Mouse (Mus musculus): Measurements from ENCODE around the gene Kcnk16. TPM values are rescaled to one million over a fixed set of nuclear protein-coding genes. Genes with fewer than 3 reads are reported as not detected.

Kcnk16 gene
- polyA plus RNA-seq (2014; fragmentation: Illumina TruSeq; extraction: RNeasy Lipid Tissue Mini Kit (QIAGEN cat#74804); ENCODE audit: low read depth, low replicate concordance), result not detected

DNA sequence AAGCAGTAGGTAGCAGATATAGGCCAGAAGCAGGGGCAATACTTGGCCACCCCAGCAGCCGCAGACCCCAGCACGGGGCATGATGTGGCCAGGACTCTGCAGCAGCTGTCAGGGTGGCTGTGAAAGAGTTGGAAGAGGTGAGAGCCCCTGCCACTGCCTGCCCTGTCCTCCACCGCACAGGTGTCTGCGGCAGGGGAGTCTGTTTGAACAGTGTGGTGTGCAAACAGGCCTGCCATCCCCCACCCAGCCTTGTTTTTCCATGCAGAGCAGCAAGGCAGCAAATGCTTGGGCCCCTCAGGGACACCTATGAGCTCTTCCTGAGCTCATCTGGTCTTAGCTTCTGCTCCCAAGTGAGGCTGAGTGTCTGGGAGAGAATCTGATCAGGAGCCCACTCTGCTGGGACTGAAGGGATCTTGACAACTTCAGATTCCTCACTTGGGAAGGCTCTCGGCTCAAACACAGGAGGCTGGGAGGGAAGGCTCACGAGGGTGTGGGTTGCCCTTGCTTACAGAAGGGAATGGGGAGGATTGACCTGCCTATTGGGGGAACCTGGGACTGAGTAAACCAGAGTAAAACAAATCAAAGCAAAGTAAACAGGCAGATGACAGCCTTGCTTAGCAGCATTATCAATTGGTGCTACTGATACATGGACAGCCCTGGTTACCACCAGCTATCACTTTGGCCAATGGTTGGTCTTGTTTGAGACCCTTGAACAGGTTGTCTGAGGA, at the start of gene Kcnk16:
Gene Kcnk16, minus strand, starts transcription at position 118 of the 728 bp plus-strand sequence.

DNA sequence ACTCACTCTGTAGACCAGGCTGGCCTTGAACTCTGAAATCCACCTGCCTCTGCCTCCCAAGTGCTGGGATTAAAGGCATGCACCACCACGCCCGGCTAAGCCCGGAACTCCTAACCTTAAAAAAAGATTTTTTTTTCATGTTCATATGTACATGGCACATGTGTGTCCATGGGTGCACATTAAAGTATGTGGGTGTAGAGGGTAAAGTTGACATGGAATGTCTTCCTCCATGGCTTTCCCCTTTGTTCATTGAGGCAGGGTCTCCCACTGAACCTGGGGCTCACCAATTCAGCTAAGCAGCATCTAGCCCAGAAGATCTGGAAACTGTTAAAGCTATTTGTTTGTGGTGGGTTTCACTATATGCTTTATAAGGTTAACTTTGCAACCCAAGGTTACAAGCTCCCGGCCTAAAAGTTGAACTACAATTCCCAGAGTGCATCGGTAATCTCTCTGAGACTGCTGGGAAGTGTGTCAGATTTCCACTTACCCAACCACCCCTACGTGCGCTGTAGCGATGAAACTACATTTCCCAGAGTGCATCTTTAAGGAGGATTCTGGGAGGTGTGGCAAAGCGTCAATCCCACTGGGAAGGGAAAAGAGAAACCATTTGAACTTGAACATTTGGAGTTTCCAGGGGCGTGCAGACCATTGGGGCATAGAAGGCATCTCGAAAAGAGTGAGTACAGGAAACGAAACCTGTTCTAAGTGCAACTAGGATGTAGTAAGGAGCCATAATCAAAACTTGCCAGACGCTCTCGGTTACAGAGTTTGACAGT, 25.3 kb upstream of the Kcnk16 start, which contains the start of gene Nudt13:
Gene Nudt13, plus strand, starts transcription at position 581 of the 776 bp plus-strand sequence.

Other genes with a start within 250 kb of the Kcnk16 start
- gene Saysd1, start 130.7 kb downstream of the Kcnk16 start, polyA plus RNA-seq (2014; fragmentation: Illumina TruSeq; extraction: RNeasy Lipid Tissue Mini Kit (QIAGEN cat#74804); ENCODE audit: low read depth, low replicate concordance), result 1.8 TPM
- 4.5 TPM for gene Kcnk5, start 87.4 kb downstream of the Kcnk16 start, polyA plus RNA-seq (2014; fragmentation: Illumina TruSeq; extraction: RNeasy Lipid Tissue Mini Kit (QIAGEN cat#74804); ENCODE audit: low read depth, low replicate concordance)
- 7.3 TPM for gene Nudt13, start 25.5 kb upstream of the Kcnk16 start, polyA plus RNA-seq (2014; fragmentation: Illumina TruSeq; extraction: RNeasy Lipid Tissue Mini Kit (QIAGEN cat#74804); ENCODE audit: low read depth, low replicate concordance)
- gene Ecd, start 78.9 kb upstream of the Kcnk16 start, polyA plus RNA-seq (2014; fragmentation: Illumina TruSeq; extraction: RNeasy Lipid Tissue Mini Kit (QIAGEN cat#74804); ENCODE audit: low read depth, low replicate concordance), result 15.5 TPM
- 18.3 TPM for gene Fam149b, start 79.0 kb upstream of the Kcnk16 start, polyA plus RNA-seq (2014; fragmentation: Illumina TruSeq; extraction: RNeasy Lipid Tissue Mini Kit (QIAGEN cat#74804); ENCODE audit: low read depth, low replicate concordance)
- gene Dnajc9, start 119.7 kb upstream of the Kcnk16 start, polyA plus RNA-seq (2014; fragmentation: Illumina TruSeq; extraction: RNeasy Lipid Tissue Mini Kit (QIAGEN cat#74804); ENCODE audit: low read depth, low replicate concordance), result 14.9 TPM
- 10.7 TPM for gene Mrps16, start 124.4 kb upstream of the Kcnk16 start, polyA plus RNA-seq (2014; fragmentation: Illumina TruSeq; extraction: RNeasy Lipid Tissue Mini Kit (QIAGEN cat#74804); ENCODE audit: low read depth, low replicate concordance)
- not detected for gene Cfap70, start 183.0 kb upstream of the Kcnk16 start, polyA plus RNA-seq (2014; fragmentation: Illumina TruSeq; extraction: RNeasy Lipid Tissue Mini Kit (QIAGEN cat#74804); ENCODE audit: low read depth, low replicate concordance)
- gene Anxa7, start 210.9 kb upstream of the Kcnk16 start, polyA plus RNA-seq (2014; fragmentation: Illumina TruSeq; extraction: RNeasy Lipid Tissue Mini Kit (QIAGEN cat#74804); ENCODE audit: low read depth, low replicate concordance), result 69.3 TPM
- gene Mss51, start 227.7 kb upstream of the Kcnk16 start, polyA plus RNA-seq (2014; fragmentation: Illumina TruSeq; extraction: RNeasy Lipid Tissue Mini Kit (QIAGEN cat#74804); ENCODE audit: low read depth, low replicate concordance), result 0.82 TPM